Mouse (Mus musculus): ENCODE results near the gene Zdhhc16. TPM values are rescaled to one million over a fixed set of nuclear protein-coding genes. Genes with fewer than 3 reads are reported as not detected.
A peak's percentile ranks its signal among the peaks of the same experiment; 100 is the strongest.

Zdhhc16 gene
- polyA plus RNA-seq (2016; fragmentation: Nextera tagmentation; extraction: Ambion mirVana) = 79.2 and 82.1 TPM in 2 replicates

- under 1% methylated on average over 47 of the region's 47 CpGs for WGBS
- peak; percentile 100 for ATAC-seq (ENCODE audit: low FRiP score, low read depth)
- no peaks in the 10 kb centered on the region for H3K9me3 ChIP-seq
- H3K4me2 ChIP-seq (replicated peaks) = peak within 1 kb of the TSS; percentile 79
- peaks cover 8% of the 10 kb centered on the region for H3K4me1 ChIP-seq
- peaks cover 35% of the 10 kb centered on the region for H3K36me3 ChIP-seq
- peak within 1 kb of the TSS; percentile 77 for H3K9ac ChIP-seq
- no peaks in the 10 kb centered on the region for H3K27me3 ChIP-seq (replicated peaks)
- H3K27ac ChIP-seq = peak within 1 kb of the TSS; percentile 59; the same call in 1 of the 2 replicates
- H3K4me3 ChIP-seq = peak within 1 kb of the TSS; percentile 89
Observed at GRCm38 (mm10) chr19:41933179-41934086, at the start of gene Zdhhc16, which contains the start of gene Exosc1. TSS of gene Zdhhc16 (plus strand) at chr19:41933480. TSS of gene Exosc1 (minus strand) at chr19:41933423.

- 93% methylated on average over 9 of the region's 9 CpGs for WGBS
- ATAC-seq (ENCODE audit: low FRiP score, low read depth) = no peak
Observed at GRCm38 (mm10) chr19:41883882-41884281, 49.4 kb upstream of the Zdhhc16 start.

GRCm38 (mm10) chr19:41888191-41888590 lies 45.1 kb upstream of the Zdhhc16 start:
- ATAC-seq (ENCODE audit: low FRiP score, low read depth) = no peak
- H3K27ac ChIP-seq = no peak overlapping the region
- H3K36me3 ChIP-seq = peaks cover 71% of the 10 kb centered on the region

More at GRCm38 (mm10) chr19:41883882-41884281, 49.4 kb upstream of the Zdhhc16 start:
- no peak overlapping the region for H3K9ac ChIP-seq
- no peak overlapping the region for H3K4me3 ChIP-seq
- H3K36me3 ChIP-seq = peaks cover 78% of the 10 kb centered on the region
- no peak overlapping the region for H3K4me2 ChIP-seq (replicated peaks)
- H3K27ac ChIP-seq = no peak overlapping the region
- no peaks in the 10 kb centered on the region for H3K4me1 ChIP-seq
- no peaks in the 10 kb centered on the region for H3K27me3 ChIP-seq (replicated peaks)
- H3K9me3 ChIP-seq = no peaks in the 10 kb centered on the region

GRCm38 (mm10) chr19:41894959-41895358 lies 38.3 kb upstream of the Zdhhc16 start:
- Histone ChIP-seq H3K27me3 (replicated peaks) (no peaks in the 10 kb centered on the region), H3K4me1 (peaks cover 11% of the 10 kb centered on the region), H3K4me2 (replicated peaks) (peak overlapping the region; percentile 91), H3K4me3 (peak overlapping the region; percentile 74), H3K27ac (no peak overlapping the region), H3K36me3 (peaks cover 11% of the 10 kb centered on the region), H3K9me3 (no peaks in the 10 kb centered on the region), H3K9ac (no peak overlapping the region)
- ATAC-seq (ENCODE audit: low FRiP score, low read depth) = no peak
- 57% methylated on average over 7 of the region's 7 CpGs for WGBS

More at GRCm38 (mm10) chr19:41888191-41888590, 45.1 kb upstream of the Zdhhc16 start:
- Histone ChIP-seq H3K4me2 (replicated peaks) (no peak overlapping the region), H3K4me3 (no peak overlapping the region), H3K4me1 (no peaks in the 10 kb centered on the region), H3K9ac (no peak overlapping the region), H3K27me3 (replicated peaks) (no peaks in the 10 kb centered on the region), H3K9me3 (no peaks in the 10 kb centered on the region)

GRCm38 (mm10) chr19:41895460-41896318 lies 37.6 kb upstream of the Zdhhc16 start, which contains the start of gene Rrp12:
TSS of gene Rrp12 (minus strand) at chr19:41896173.
- Histone ChIP-seq H3K27ac (no peak within 1 kb of the TSS), H3K4me3 (peak within 1 kb of the TSS; percentile 74), H3K27me3 (replicated peaks) (no peaks in the 10 kb centered on the region), H3K4me2 (replicated peaks) (peak within 1 kb of the TSS; percentile 91), H3K9me3 (no peaks in the 10 kb centered on the region), H3K4me1 (peaks cover 11% of the 10 kb centered on the region), H3K36me3 (peaks cover 4% of the 10 kb centered on the region), H3K9ac (peak within 1 kb of the TSS; percentile 62)
- 2% methylated on average over 46 of the region's 46 CpGs for WGBS
- ATAC-seq (ENCODE audit: low FRiP score, low read depth) = peak; percentile 95

- Histone ChIP-seq H3K4me3 (peak overlapping the region; percentile 74), H3K27ac (no peak overlapping the region), H3K4me2 (replicated peaks) (peak overlapping the region; percentile 91), H3K9me3 (no peaks in the 10 kb centered on the region), H3K9ac (peak overlapping the region; percentile 17; the same call in 1 of the 2 replicates), H3K27me3 (replicated peaks) (no peaks in the 10 kb centered on the region), H3K4me1 (peaks cover 11% of the 10 kb centered on the region), H3K36me3 (no peaks in the 10 kb centered on the region)
- WGBS = 18% methylated on average over 18 of the region's 18 CpGs
- peak; percentile 31; the same call in 1 of the 2 replicates for ATAC-seq (ENCODE audit: low FRiP score, low read depth)
Observed at GRCm38 (mm10) chr19:41896319-41896711, 37.0 kb upstream of the Zdhhc16 start.

- Histone ChIP-seq H3K36me3 (no peaks in the 10 kb centered on the region), H3K27me3 (replicated peaks) (no peaks in the 10 kb centered on the region), H3K9me3 (no peaks in the 10 kb centered on the region), H3K4me3 (no peak overlapping the region), H3K27ac (no peak overlapping the region), H3K9ac (no peak overlapping the region), H3K4me2 (replicated peaks) (no peak overlapping the region), H3K4me1 (peaks cover 11% of the 10 kb centered on the region)
- WGBS = 48% methylated on average over 4 of the region's 4 CpGs
- no peak for ATAC-seq (ENCODE audit: low FRiP score, low read depth)
Observed at GRCm38 (mm10) chr19:41898860-41899259, 34.4 kb upstream of the Zdhhc16 start.

GRCm38 (mm10) chr19:41900495-41901090 lies 32.7 kb upstream of the Zdhhc16 start:
- Histone ChIP-seq H3K27me3 (replicated peaks) (no peaks in the 10 kb centered on the region), H3K4me1 (peaks cover 3% of the 10 kb centered on the region; the same call in 1 of the 2 replicates), H3K9ac (no peak overlapping the region), H3K27ac (no peak overlapping the region), H3K4me2 (replicated peaks) (no peak overlapping the region), H3K36me3 (no peaks in the 10 kb centered on the region), H3K4me3 (no peak overlapping the region), H3K9me3 (no peaks in the 10 kb centered on the region)
- 84% methylated on average over 8 of the region's 8 CpGs for WGBS
- no peak for ATAC-seq (ENCODE audit: low FRiP score, low read depth)

- 50% methylated on average over 2 of the region's 2 CpGs for WGBS
- Histone ChIP-seq H3K27ac (no peak overlapping the region), H3K9me3 (no peaks in the 10 kb centered on the region), H3K9ac (no peak overlapping the region), H3K4me2 (replicated peaks) (no peak overlapping the region), H3K4me3 (no peak overlapping the region), H3K4me1 (no peaks in the 10 kb centered on the region), H3K27me3 (replicated peaks) (no peaks in the 10 kb centered on the region), H3K36me3 (no peaks in the 10 kb centered on the region)
- no peak for ATAC-seq (ENCODE audit: low FRiP score, low read depth)
Observed at GRCm38 (mm10) chr19:41901696-41902095, 31.6 kb upstream of the Zdhhc16 start.

GRCm38 (mm10) chr19:41902848-41903593 lies 30.3 kb upstream of the Zdhhc16 start:
- 93% methylated on average over 10 of the region's 10 CpGs for WGBS
- H3K9me3 ChIP-seq = no peaks in the 10 kb centered on the region
- no peak overlapping the region for H3K9ac ChIP-seq
- no peaks in the 10 kb centered on the region for H3K36me3 ChIP-seq
- no peak overlapping the region for H3K4me3 ChIP-seq
- H3K27ac ChIP-seq = no peak overlapping the region
- no peak for ATAC-seq (ENCODE audit: low FRiP score, low read depth)
- no peaks in the 10 kb centered on the region for H3K4me1 ChIP-seq
- no peaks in the 10 kb centered on the region for H3K27me3 ChIP-seq (replicated peaks)
- no peak overlapping the region for H3K4me2 ChIP-seq (replicated peaks)

- 91% methylated on average over 2 of the region's 2 CpGs for WGBS
- Histone ChIP-seq H3K9ac (no peak overlapping the region), H3K27me3 (replicated peaks) (no peaks in the 10 kb centered on the region), H3K4me3 (no peak overlapping the region), H3K4me2 (replicated peaks) (no peak overlapping the region), H3K4me1 (no peaks in the 10 kb centered on the region), H3K27ac (no peak overlapping the region), H3K9me3 (no peaks in the 10 kb centered on the region), H3K36me3 (no peaks in the 10 kb centered on the region)
- no peak for ATAC-seq (ENCODE audit: low FRiP score, low read depth)
Observed at GRCm38 (mm10) chr19:41905246-41905645, 28.0 kb upstream of the Zdhhc16 start.

Data from neural tube, embryonic 12.5 days (tissue).